Mouse (Mus musculus) left cerebral cortex, adult 8-10 months (tissue): ENCODE measurements around the gene H2-T24. TPM values are rescaled to one million over a fixed set of nuclear protein-coding genes. Genes with fewer than 3 reads are reported as not detected.

Source experiments
- DNase-seq, 2 experiments: peaks; one replicate each; pipeline ENCODE4 v3.0.0; 2022; ENCODE audit warnings: low spot score in 2 of 2
- microRNA-seq, 2 experiments: library from miRNA; unstranded; fragments of <30 nt; microRNA quantifications; one replicate each; pipeline ENCODE4 v1.2.0; 2022
- total RNA-seq, 4 experiments: library from RNA; stranded (reverse); gene quantifications; 2 replicates each; pipeline ENCODE4 v1.2.4; 2022

The H2-T24 gene
- total RNA-seq, 4 experiments from 2014 or later: 1.1 to 3.3 (median 1.6) TPM

- DNase-seq: peak; percentile 44 to 48
Observed at GRCm38 (mm10) chr17:35993675-35994074, 26.7 kb downstream of the H2-T24 start.

DNA sequence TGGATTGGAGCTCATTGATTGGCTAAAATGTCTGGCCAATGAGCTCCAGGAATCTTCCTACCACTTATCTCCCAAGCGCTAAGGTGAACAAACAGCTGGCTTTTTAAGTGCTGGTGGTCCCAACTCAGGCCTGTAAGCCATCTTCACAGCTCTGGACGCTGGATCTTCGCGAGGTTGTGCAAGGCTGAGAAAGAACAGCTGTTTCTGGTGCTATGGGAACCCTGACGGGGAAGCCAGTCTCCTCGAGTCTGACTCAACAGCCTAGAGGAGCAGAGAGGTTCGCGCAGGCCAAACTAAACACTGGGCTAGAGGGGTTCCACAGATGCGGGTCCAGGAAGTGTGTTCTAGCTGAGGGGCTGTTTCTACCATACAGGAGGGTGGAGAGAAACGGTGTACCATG, 28.6 kb downstream of the H2-T24 start:
- no peak for DNase-seq

- no peak for DNase-seq
Observed at GRCm38 (mm10) chr17:35981776-35982175, 38.6 kb downstream of the H2-T24 start.

DNA sequence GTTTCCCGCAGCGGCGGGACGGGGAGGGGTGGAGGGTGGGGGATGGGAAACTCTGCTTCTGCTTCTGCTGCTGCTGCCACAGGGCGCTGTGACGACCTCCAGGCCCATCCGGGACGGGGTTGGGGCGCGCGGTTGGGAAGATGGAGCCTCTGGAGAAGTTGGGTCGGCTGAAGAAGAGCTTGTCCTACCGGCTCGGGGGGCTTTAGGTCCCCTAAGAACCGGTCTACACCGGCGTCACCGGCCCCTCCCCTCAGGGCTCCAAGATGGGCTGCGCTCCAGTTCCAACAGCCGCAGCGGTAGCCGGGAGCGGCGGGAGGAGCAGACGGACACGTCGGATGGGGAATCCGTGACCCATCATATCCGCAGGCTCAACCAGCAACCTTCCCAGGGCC, 40.0 kb downstream of the H2-T24 start:
- peak; percentile 39 to 52 for DNase-seq

- DNase-seq: peak; percentile 93 to 95
Observed at GRCm38 (mm10) chr17:35979401-35980362, 40.7 kb downstream of the H2-T24 start, which contains the start of the genes Gnl1 and Prr3. Gene Gnl1 (plus strand): TSS chr17:35979851. Gene Prr3 (minus strand): TSS chr17:35980236.

GRCm38 (mm10) chr17:35978811-35979400, 41.5 kb downstream of the H2-T24 start:
- no peak for DNase-seq

DNA sequence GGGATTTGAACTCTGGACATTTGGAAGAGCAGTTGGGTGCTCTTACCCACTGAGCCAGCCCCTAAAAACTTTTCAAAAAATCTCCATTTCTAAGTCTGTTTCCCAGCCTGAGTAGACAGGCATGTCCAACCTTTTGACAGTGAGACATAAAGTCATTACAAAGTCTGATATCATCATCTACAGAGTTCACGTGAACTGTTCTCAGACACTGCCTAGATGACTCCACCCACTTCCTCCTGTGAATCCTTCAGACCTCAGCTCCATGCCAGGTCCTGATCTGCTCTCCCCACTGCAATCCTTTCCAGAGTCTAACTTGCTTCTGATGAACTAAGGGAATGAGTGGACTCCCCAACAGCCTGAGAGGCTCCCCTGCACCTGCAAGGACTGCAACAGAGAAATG, 48.2 kb downstream of the H2-T24 start:
- DNase-seq: no peak

GRCm38 (mm10) chr17:35969418-35970389, 50.7 kb downstream of the H2-T24 start, which contains the start of gene Abcf1:
Gene Abcf1 (minus strand): TSS chr17:35969761.
- peak; percentile 97 for DNase-seq

- DNase-seq: no peak
Observed at GRCm38 (mm10) chr17:35967621-35968020, 52.7 kb downstream of the H2-T24 start.

GRCm38 (mm10) chr17:35963279-35963678, 57.1 kb downstream of the H2-T24 start:
- DNase-seq: no peak

- no peak for DNase-seq
Observed at GRCm38 (mm10) chr17:35958533-35959223, 61.7 kb downstream of the H2-T24 start.

Small RNA genes within 50 kb of the gene (microRNA-seq; reads per million reads assigned to microRNA genes)
- 280 to 364 reads per million in 2 experiments for gene Mir877

Other genes starting within 250 kb of the H2-T24 start
- 10 to 100 TPM; 11.1 to 17.3 (median 15.2) TPM for gene Ier3, start 198.9 kb downstream of the H2-T24 start, total RNA-seq
- 100 to 1,000 TPM; 118 to 151 (median 137) TPM for gene Flot1, start 197.3 kb downstream of the H2-T24 start, total RNA-seq
- gene Tubb5, start 182.3 kb downstream of the H2-T24 start, total RNA-seq: 100 to 1,000 TPM; 430 to 459 (median 451) TPM
- gene Mdc1, start 179.0 kb downstream of the H2-T24 start, total RNA-seq: 10 to 100 TPM; 13.8 to 21.2 (median 18.2) TPM
- gene Nrm, start 159.2 kb downstream of the H2-T24 start, total RNA-seq: 1 to 10 TPM; 2.6 to 3.4 (median 3.0) TPM
- gene Ppp1r18, start 155.0 kb downstream of the H2-T24 start, total RNA-seq: 10 to 100 TPM in 2 of 4 experiments, 1 to 10 TPM in 2; 9.1 to 15.0 (median 10.9) TPM
- gene Dhx16, start 140.7 kb downstream of the H2-T24 start, total RNA-seq: 10 to 100 TPM; 28.1 to 30.6 (median 29.0) TPM
- gene 2310061I04Rik, start 123.1 kb downstream of the H2-T24 start, total RNA-seq: 10 to 100 TPM; 40.3 to 63.3 (median 51.9) TPM
- gene Atat1, start 110.5 kb downstream of the H2-T24 start, total RNA-seq: 10 to 100 TPM; 52.5 to 57.0 (median 53.1) TPM
- gene Mrps18b, start 104.2 kb downstream of the H2-T24 start, total RNA-seq: 10 to 100 TPM; 42.6 to 48.7 (median 47.6) TPM
- gene Ppp1r10, start 104.1 kb downstream of the H2-T24 start, total RNA-seq: 10 to 100 TPM; 61.5 to 70.4 (median 63.2) TPM
- 10 to 100 TPM; 60.6 to 75.4 (median 65.0) TPM for gene Abcf1, start 50.8 kb downstream of the H2-T24 start, total RNA-seq
- gene Gnl1, start 40.7 kb downstream of the H2-T24 start, total RNA-seq: 100 to 1,000 TPM; 180 to 196 (median 184) TPM
- 10 to 100 TPM; 35.3 to 44.5 (median 38.4) TPM for gene Prr3, start 40.3 kb downstream of the H2-T24 start, total RNA-seq
- 10 to 100 TPM; 15.9 to 25.5 (median 21.3) TPM for gene H2-T23, start 12.3 kb upstream of the H2-T24 start, total RNA-seq
- gene H2-T22, start 22.2 kb upstream of the H2-T24 start, total RNA-seq: 10 to 100 TPM; 17.7 to 21.2 (median 18.6) TPM
- gene Gm6034, start 22.4 kb upstream of the H2-T24 start, total RNA-seq: not detected
- gene Gm11127, start 37.8 kb upstream of the H2-T24 start, total RNA-seq: 1 to 10 TPM in 3 of 4 experiments, under 1 TPM in 1; 0.72 to 3.4 (median 2.0) TPM
- gene Gm19684, start 101.1 kb upstream of the H2-T24 start, total RNA-seq: under 1 TPM in 2 of 4 experiments, not detected in 2; 0.23 to 0.52 TPM
- gene Gm7030, start 108.9 kb upstream of the H2-T24 start, total RNA-seq: under 1 TPM in 1 of 4 experiments, not detected in 3; 0.43 TPM
- gene Gm8909, start 148.0 kb upstream of the H2-T24 start, total RNA-seq: not detected
- not detected for gene H2-T3, start 169.7 kb upstream of the H2-T24 start, total RNA-seq
- gene Rpp21, start 237.5 kb upstream of the H2-T24 start, total RNA-seq: 10 to 100 TPM; 34.6 to 47.5 (median 38.3) TPM